Mouse (Mus musculus): Measurements from ENCODE around the gene Rap1b.

Gene Rap1b

DNA sequence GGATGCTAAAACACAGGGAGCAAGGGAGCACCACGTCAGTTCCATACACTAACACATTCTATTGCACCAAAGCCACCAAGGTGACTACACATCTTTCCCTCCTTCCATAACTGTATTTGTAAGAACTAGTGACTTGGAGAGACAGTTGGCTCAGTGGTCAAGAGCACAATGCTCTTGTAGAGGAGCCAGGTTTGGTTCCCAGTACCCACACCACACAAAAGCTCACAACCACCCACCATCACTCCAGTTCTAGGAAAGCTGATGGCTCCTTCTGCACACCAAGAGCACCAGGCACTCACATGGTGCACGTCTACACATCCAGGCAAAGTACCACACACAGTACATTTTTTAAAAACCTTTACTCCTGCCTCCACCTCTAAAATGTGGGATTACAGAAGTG is 63.8 kb downstream of the Rap1b start:
- no peak for DNase-seq

DNA sequence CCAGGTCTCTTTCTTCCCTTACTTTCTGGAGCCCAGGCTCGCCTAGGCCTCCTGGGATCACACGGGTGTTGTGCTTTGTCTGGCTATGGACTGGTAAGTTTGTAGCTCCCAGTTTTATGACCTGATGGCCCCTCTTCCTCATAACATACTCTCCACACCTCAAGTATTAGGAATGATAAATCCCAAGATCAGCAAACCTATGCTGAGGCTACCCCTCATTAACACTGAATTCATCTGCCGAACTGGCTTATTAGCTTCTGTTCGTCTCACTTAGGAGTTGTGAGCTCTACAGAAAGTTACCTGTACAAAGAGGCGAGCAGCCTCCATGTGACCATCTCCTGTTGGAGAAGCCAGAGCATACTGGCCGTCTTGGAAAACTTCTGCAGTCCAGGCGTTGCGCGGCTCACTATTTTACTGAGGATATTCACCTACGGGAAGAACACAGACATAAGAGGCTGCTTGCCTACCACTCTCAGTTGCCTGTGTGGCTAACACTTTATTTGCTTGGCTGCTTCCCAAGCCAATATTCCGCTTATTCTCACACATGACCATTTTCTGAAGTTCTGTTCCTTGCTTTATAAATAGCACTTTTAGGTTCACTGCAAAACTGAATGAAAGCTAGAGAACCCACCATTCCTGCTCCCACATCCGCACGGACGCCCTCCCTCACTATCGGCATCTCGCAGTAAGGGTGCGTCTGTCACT is 64.7 kb downstream of the Rap1b start:
- DNase-seq: no peak

DNA sequence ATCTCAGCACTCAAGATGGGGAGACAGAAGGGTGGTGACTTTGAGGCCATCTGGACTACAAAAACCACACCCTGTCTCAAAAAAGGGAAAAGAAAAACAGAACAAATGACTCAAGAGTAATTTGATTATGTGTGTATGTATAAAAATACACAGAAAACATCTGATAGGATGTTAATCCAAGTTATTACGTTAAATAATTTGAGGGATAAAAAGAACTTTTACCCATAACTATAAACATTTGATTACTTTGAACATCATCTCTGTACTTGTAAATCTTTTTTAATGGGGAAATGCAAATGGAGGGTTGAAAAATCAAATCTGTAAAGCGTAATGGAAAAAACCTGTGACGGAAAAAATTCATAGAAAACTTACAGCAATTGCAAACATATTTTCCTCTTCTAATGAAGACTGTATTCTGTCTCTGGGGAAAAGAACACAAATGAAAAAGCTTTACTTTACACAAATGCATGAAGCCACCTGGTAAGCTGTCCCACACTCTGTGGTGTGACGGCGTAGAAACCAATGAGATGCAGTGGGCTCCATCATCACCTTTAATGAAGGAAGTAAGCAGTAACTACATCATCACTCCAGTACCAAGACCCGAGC is 65.4 kb downstream of the Rap1b start:
- DNase-seq: no peak

DNA sequence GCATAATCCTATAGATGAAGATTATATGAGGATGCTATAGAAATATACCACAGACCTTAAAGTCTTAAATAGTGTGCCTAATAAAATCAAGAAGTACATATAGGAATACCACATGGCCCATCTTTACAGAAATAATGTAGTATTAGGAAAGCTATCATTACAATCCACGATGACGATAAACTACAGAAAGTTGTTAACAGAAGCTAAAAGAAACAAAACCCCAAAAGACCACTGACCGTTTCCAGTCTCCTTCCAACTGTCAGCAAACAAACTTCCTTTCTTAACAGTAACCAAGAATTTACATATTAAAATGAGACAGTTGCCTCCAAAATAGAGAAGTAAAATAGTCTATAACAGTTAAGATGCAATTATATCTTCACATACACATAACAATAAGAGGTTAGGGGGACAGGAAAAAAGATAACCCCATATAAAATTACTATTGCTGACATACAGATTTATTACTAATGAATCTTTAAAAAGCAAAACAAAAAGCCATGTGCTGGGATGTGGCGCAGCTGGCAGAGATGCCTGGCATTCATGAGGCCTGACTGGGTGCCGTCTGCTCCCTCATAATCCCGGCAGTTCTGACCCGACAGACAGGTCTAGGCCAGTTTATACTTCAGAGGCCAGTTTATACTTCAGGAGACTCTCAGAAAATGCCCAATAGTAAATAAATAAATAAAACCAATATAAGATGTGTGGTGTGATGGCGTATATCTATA is 66.1 kb downstream of the Rap1b start:
- no peak for DNase-seq

- no peak for DNase-seq
Observed at GRCm38 (mm10) chr10:117778951-117779350, 66.9 kb downstream of the Rap1b start.

GRCm38 (mm10) chr10:117778328-117778910 is 67.4 kb downstream of the Rap1b start:
- no peak for DNase-seq

- DNase-seq: no peak
Observed at GRCm38 (mm10) chr10:117777501-117778327, 68.1 kb downstream of the Rap1b start.

- DNase-seq: no peak
Observed at GRCm38 (mm10) chr10:117777103-117777470, 68.7 kb downstream of the Rap1b start.

- DNase-seq: peak; percentile 89
Observed at GRCm38 (mm10) chr10:117776281-117777102, 69.3 kb downstream of the Rap1b start.

DNA sequence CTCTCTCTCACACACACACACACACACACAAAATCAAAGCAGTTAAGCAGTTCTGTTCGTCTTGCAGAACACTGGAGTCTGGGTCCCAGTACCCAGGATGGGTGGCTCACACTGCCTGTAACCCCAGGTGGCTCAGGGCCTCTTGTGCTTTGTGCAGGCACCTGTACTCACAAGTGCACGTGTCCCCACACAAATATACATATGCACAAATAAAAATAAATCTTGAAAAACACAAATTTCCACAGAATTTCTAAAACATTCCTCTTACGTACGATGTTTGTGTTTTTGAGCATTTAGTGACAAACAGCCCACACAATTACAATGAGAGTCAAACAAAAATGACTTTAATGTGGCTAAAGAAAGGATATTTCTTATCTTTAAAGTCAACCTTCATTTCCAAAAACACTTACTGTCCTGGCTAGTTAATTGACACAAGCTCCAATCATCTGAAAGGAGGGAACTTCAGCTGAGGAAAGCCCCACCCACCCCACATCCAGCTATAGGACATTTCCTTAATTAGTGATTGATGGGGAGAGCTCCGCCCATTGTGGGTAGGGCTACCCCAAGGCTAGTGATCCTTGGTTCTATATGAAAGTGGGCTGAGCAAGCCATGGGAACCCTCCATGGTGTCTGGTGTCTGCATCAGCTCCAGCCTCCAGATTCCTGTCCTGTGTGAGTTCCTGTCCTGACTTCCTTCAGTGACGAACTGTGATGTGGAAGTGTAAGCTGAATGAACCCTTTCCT is 70.3 kb downstream of the Rap1b start:
- DNase-seq: no peak

DNA sequence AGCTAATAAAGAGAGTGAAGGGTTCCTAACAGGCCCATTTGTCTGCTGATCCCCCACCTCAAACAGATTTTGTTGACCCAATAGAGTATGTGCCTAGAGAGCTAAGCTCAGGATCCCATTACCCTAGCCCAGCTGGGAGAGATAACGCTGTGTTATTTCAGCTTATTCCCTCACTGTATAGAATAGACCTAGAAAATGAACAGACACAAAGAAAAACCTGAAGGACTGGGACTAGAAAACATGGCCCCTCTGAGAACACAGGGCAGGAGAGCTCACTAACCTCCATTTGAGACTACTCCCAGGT is 71.1 kb downstream of the Rap1b start:
- no peak for DNase-seq

DNA sequence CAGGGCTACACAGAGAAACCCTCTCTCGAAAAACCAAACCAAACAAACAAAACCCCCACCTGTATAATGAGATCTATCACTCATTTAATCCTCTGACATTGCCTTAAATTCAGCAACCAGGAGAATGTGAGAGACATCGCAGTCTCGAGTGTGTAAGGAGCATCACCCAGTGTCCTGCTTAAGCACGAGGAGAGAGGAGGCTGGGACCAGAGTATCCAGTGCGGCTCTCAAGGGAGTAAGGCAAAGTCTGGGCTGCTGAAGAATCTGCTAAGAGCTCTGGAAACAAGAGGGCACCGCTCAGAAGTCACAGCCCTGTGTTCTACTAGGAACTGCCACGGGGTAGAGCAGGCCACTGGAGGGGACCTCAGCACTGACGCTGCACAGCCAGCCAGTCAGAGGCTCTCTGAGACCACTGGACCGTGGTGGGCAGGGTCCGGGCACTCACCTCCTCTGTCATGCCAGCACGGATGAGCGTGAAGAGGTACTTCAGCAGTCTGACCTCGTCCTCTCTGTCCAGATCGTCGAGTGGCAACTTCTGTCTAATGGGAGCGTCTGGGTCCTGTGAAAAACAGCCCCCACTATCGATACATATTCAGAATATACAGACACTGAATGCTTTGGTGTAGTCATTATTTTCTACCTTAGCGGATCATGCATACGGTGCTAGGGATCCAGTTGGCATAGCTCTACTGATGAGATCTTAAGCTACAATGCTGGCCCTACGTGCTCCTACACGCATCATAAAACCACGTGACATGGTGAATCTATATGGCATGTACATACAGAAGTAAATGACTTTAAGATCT is 71.6 kb downstream of the Rap1b start:
- DNase-seq: no peak

DNA sequence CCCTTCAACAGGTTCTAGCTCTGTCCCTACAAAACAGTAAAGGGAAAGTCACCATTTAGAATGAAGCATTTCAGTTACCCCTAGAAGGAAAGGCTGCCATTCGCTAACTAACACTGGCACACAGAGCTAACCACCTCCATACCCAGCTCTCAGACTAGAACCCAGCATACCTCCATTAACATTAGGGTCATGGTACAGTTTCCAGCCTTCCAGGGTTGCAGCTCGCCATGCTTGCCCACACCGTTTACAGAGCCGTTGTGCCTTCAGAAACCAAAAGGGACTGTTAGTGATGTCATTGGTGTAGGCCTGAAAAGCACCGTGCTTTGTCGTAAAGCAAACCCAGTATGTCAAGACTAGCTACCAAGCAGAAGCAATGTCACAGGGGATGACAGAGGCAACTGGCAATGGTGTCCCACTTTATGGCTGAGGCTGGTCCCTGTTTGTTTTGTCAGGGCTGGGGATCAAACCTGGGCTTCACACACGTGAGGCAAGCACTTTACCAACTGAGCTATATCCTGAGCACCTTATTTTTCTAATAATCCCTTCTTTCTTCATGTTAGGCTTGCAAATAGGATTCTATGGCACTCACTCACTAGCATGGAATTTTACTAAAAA is 72.6 kb downstream of the Rap1b start:
- no peak for DNase-seq

GRCm38 (mm10) chr10:117772364-117773105 is 73.3 kb downstream of the Rap1b start:
- no peak for DNase-seq

DNA sequence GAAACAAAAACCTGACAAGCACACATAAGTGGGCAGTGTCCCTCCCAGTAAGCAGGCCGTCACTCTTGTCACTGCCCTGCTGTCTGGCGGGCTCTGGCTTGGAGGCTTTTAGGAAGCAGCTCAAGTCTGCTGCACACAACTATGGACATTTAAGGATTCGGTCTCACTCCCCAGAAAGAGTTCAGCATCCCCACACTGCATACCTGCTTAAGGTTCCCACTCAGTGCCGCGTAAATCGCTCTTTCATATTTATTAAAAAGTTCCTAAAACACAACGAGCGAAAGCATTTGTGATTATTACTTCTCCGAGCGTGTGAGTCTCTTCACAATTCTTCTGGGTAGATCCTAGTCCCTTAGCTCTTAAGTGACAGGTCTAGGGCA is 74.7 kb downstream of the Rap1b start:
- DNase-seq: no peak

DNA sequence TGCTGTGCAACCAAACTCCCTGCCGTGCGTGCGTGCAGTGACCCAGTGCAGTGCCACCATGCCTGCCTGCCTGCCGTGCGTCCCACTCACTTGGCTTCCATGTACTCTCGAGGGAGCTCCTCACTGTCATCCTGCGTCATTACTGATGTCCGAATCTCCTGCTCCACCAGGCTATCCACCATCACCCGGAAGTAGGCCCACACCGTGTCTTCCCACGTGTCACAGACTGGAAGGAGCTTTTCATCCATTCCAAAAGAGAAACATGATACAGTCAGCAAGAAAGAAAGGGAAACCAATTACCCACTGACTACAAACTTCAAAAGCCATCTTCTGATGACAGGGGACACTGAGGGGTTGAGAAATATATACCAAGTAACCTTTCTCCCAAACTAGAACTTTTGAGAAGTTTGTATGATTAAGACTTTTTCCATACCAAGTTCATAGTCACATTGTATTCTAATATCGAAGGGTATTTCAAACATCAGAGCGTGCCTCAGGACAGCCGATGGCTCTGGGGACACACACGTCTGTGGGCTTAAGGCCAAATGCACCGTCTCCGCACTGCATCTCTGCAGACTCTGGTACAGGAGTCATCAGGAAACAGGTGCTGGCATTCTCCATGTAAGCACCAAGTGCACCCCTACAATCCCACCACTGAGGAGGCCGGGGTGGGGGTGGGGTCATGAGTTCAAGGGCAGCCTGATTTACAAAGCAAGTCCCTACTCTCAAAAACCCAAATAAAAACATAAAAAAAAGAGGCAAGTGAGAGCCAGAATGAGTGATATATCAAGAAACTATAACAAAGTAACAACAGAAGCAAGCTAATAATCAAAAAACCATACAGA is 75.3 kb downstream of the Rap1b start:
- no peak for DNase-seq

DNA sequence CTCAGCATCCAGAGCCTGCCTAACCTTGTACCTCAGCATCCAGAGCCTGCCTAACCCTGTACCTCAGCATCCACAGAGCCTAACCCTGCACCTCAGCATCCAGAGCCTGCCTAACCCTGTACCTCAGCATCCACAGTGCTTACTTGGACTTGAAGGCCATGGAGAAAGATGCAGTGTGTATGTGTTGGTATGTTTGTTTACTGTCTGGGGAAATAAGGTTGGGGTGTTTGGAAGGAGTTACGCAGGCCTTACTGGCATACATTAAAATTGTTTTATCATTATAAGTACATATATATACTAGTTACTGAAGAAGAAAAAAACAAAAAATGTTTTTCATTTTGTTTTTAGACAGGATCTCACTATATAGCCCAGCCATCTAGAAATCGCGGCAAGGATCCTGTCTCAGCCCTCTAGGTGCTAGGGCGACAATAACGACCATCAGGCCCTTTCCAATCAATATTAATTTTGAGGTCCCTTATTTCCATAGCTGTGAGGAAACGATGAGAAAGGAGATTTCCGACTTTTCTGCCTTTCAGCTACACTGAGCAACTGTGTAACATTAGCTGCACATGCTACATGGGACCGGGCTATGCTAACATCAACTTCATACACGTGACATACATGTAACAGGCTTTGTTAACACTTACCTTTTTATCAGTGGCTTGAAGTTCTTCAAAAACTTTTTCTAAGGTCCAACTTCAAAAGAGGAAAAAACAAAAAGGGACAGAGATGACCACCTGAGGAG is 76.1 kb downstream of the Rap1b start:
- no peak for DNase-seq

DNA sequence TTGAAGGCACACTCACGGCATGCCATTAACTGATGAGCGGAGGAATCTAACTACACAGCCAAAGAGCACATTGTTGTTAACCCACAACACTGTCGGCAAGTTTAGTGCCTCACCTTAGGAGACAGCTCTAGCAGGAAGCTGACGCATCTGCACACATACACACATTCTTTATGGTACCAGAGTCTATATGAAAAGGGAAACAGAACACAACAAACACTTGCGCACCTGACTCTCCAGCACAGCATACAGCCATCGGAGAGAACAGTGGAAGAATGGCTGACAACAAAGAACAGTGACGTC is 77.7 kb downstream of the Rap1b start:
- no peak for DNase-seq
